Mouse (Mus musculus) kidney, adult 2 months (tissue): Measurements from ENCODE around the gene Gm17571.

Source experiments
- CTCF ChIP-seq: fragments of 200-500 bp; conservative IDR thresholded peaks from 2 replicates; pipeline ENCODE4 v1.5.1; 2011; ENCODE audit warnings: low read depth, mild to moderate bottlenecking, control low read depth, low read length, moderate library complexity, mixed read lengths; ENCODE audit not compliant: insufficient read depth, insufficient read length
- POLR2A ChIP-seq: fragments of 200-500 bp; IDR thresholded peaks from one replicate; pipeline ENCODE4 v1.6.1; 2011; ENCODE audit warnings: low read depth, low read length, control low read depth

DNA sequence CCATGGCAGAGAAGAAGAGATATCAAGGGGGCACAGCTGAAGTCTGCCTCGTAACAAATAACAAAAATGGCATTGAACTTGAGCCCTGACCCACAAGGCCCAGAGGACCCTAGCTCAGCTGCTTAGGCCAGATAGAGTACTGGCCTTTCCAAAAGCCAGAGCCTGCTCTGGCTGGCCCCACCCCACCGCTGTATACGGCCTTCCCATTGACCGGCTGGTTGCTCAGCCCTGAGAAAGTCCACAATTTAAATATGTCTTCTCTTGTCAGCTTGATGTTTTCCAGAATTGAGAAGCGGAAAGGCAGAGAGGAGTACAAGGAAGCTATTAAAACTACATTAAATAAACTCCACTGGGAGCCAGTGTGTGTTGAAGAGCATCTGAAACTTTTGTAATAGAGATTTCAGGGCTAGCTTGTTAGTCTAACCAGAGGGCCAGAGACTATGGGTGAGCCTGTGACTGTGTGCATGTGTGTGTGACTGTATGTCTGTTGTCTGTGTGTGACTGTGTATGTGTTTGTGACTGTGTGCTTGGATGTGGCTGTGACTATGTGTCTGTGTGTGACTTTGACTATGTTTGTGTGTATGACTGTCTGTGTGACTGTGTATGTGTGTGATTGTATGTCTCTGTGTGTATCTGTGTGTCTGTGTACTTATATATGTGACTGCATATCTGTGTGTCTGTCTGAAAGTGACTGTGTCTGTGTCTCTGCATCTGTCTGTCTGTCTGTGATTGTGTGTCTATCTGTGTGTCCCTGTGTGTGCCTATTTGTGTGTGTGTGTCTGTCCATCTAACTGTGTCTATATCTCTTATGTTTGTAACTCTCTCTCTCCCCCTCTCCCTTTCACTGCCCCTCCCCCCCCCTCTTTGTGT, 36.9 kb upstream of the Gm17571 start:
- TF ChIP-seq POLR2A (no peak), CTCF (no peak)
